Mouse (Mus musculus) splenic B cell, adult 2 months (primary cell): Measurements from ENCODE around the gene Vmn1r75.

Experiments used
- DNase-seq: peaks from one replicate; pipeline ENCODE4 v3.0.0-alpha.2; 2011; ENCODE audit warnings: low read depth, low spot score
- H3K27me3 ChIP-seq: 2 replicates; pipeline ENCODE4 v1.6.1; 2012; ENCODE audit warnings: mild to moderate bottlenecking, low read length, moderate library complexity, mixed read lengths; ENCODE audit not compliant: control insufficient read depth, poor library complexity, insufficient read depth, severe bottlenecking
- H3K36me3 ChIP-seq: 2 replicates; pipeline ENCODE4 v1.6.1; 2012; ENCODE audit warnings: mild to moderate bottlenecking, low read length, moderate library complexity, mixed read lengths; ENCODE audit not compliant: control insufficient read depth, poor library complexity, insufficient read depth, severe bottlenecking

The Vmn1r75 gene

DNA sequence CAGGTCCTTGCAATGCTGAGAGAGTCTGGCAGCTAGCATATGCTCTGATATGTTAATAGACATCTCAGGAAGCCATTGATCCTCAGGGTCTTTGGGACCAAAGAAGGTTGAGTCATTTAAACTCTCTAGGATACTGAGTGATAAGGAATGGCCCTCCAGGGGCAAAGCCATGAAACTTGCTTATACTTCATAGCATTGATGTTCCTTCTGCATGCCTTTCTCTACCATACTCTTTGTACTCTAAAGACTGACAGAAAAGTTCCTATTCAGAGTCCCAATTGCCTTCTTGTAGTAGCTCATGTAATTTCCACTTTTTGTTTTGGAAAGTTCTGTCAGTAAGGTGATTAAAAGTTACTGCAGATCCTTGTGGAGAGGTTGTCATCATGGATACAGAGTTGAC is at the start of gene Vmn1r75:
TSS of gene Vmn1r75 (plus strand) at position 301 of the 400 bp plus-strand sequence.
- no peak for DNase-seq
- Histone ChIP-seq H3K27me3 (no peaks in the 10 kb centered on the region), H3K36me3 (no peaks in the 10 kb centered on the region)

DNA sequence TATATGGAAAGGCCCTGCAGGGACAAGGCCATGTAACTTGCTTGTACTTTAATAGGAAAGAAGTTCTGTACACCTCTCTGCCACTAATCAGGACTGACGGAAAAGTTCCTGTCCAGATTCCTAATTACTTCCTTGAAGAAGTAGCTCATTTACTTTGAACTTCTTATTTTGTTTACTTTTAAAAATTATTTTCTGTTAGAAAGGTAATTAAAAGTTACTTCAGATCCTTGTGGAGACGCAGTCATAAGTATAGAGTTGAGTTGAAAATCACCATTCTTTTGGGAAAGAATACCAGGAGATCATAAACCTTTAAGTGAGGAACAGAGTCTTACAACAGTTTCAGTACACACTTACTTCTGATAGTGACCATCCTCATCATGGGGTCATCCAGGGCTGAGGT is 40.8 kb upstream of the Vmn1r75 start, which contains the start of gene Vmn1r74:
TSS of gene Vmn1r74 (plus strand) at position 301 of the 400 bp plus-strand sequence.
- Histone ChIP-seq H3K36me3 (no peaks in the 10 kb centered on the region), H3K27me3 (no peaks in the 10 kb centered on the region)
- DNase-seq: no peak
